Mouse (Mus musculus): ENCODE results near the gene Ywhah.
A peak's percentile ranks its signal among the peaks of the same experiment; 100 is the strongest.

- TF ChIP-seq CTCF (IDR thresholded peaks at IDR 0.05; ENCODE audit: control insufficient read depth, insufficient read depth, insufficient replicate concordance, low read depth, low read length) (peak; percentile 49), POLR2A (IDR thresholded peaks at IDR 0.05; ENCODE audit: control insufficient read depth, low read depth, low read length) (no peak)
Observed at GRCm38 (mm10) chr5:33039510-33039911, 20.9 kb downstream of the Ywhah start.

Data from testis, adult 2 months (tissue).